Mouse (Mus musculus) midbrain, embryonic 11.5 days (tissue): Measurements from ENCODE around the gene Sirpa. TPM values are rescaled to one million over a fixed set of nuclear protein-coding genes. Genes with fewer than 3 reads are reported as not detected.

Experiments
- ATAC-seq: fragments of 200-750 bp; cut with Nextera tagmentation; 2 replicates; pipeline ENCODE4 v1.8.0; 2017; ENCODE audit warnings: moderate TSS enrichment, moderate library complexity; ENCODE audit not compliant: low FRiP score
- DNase-seq: peaks from one replicate; pipeline ENCODE4 v3.0.0; 2015; ENCODE audit warnings: low spot score; ENCODE audit errors: missing footprints
- H3K27ac ChIP-seq: fragments of 300-500 bp; sonication (generic); 2 replicates; pipeline ENCODE4 v1.5.1; 2014; ENCODE audit warnings: low read depth, low read length
- H3K27me3 ChIP-seq: fragments of 300-500 bp; sonication (generic); 2 replicates; pipeline ENCODE4 v1.6.1; 2014; ENCODE audit warnings: mild to moderate bottlenecking, low read length, moderate library complexity, mixed read lengths; ENCODE audit not compliant: control insufficient read depth, insufficient read depth
- H3K36me3 ChIP-seq: fragments of 300-500 bp; sonication (generic); 2 replicates; pipeline ENCODE4 v1.6.1; 2014; ENCODE audit warnings: mild to moderate bottlenecking, low read length, moderate library complexity, mixed read lengths; ENCODE audit not compliant: control insufficient read depth, insufficient read depth
- H3K4me1 ChIP-seq: fragments of 300-500 bp; sonication (generic); 2 replicates; pipeline ENCODE4 v1.6.1; 2014; ENCODE audit warnings: low read length; ENCODE audit not compliant: control insufficient read depth, insufficient read depth
- H3K4me2 ChIP-seq: fragments of 300-500 bp; sonication (generic); 2 replicates; pipeline ENCODE4 v1.6.1; 2014; ENCODE audit warnings: mild to moderate bottlenecking, moderate library complexity
- H3K4me3 ChIP-seq: fragments of 300-500 bp; sonication (generic); 2 replicates; pipeline ENCODE4 v1.5.1; 2014; ENCODE audit warnings: low read depth, low read length
- H3K9ac ChIP-seq: fragments of 300-500 bp; sonication (generic); 2 replicates; pipeline ENCODE4 v1.6.1; 2014; ENCODE audit warnings: low read length
- H3K9me3 ChIP-seq: fragments of 300-500 bp; sonication (generic); 2 replicates; pipeline ENCODE4 v1.6.1; 2016; ENCODE audit warnings: low read length; ENCODE audit not compliant: control insufficient read depth
- WGBS: fragments of 180-500 bp; shearing (Covaris S2); extraction: QIAGEN DNeasy Blood & Tissue Kit; methylation state at CpG from one replicate; pipeline ENCODE4 v1.1.7; 2014; 5-methylcytosine and 5-hydroxymethylcytosine counted together
- polyA plus RNA-seq: library from polyadenylated mRNA; unstranded; fragments of >200 nt; fragmentation: Nextera tagmentation; extraction: Ambion mirVana; gene quantifications from 2 replicates; pipeline ENCODE4 v1.2.1, GENCODE M21; 2014

The Sirpa gene
- polyA plus RNA-seq, 1 experiment from 2014 or later: 17.9 TPM

DNA sequence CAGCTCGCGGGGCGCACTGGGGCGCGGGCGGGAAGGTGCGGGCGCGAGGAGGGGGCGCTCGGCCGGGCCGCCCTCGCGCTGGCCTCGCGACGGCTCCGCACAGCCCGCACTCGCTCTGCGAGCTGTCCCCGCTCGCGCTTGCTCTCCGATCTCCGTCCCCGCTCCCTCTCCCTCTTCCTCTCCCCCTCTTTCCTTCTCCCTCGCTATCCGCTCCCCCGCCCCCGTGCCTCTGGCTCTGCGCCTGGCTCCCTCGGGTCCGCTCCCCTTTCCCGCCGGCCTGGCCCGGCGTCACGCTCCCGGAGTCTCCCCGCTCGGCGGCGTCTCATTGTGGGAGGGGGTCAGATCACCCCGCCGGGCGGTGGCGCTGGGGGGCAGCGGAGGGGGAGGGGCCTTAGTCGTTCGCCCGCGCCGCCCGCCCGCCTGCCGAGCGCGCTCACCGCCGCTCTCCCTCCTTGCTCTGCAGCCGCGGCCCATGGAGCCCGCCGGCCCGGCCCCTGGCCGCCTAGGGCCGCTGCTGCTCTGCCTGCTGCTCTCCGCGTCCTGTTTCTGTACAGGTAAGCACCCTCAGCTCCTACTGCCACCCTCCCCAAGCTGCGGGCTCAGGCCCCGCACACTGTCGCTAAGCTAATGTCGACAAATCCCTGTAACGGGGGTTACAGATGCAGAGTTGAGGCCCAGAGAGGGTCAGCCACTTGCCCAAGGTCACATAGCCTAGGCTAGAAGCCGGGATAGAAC, 673 bp downstream of the Sirpa start:
- Histone ChIP-seq H3K4me3 (peak overlapping the region; percentile 67), H3K36me3 (no peaks in the 10 kb centered on the region), H3K4me2 (peak overlapping the region; percentile 80), H3K4me1 (peaks cover 18% of the 10 kb centered on the region), H3K9me3 (no peaks in the 10 kb centered on the region), H3K27ac (peak overlapping the region; percentile 77), H3K27me3 (peaks cover 3% of the 10 kb centered on the region; the same call in 1 of the 2 replicates), H3K9ac (peak overlapping the region; percentile 80)
- peak; percentile 97 for DNase-seq
- peak; percentile 88 for ATAC-seq
- 0% methylated on average over 43 of the region's 77 CpGs for WGBS

DNA sequence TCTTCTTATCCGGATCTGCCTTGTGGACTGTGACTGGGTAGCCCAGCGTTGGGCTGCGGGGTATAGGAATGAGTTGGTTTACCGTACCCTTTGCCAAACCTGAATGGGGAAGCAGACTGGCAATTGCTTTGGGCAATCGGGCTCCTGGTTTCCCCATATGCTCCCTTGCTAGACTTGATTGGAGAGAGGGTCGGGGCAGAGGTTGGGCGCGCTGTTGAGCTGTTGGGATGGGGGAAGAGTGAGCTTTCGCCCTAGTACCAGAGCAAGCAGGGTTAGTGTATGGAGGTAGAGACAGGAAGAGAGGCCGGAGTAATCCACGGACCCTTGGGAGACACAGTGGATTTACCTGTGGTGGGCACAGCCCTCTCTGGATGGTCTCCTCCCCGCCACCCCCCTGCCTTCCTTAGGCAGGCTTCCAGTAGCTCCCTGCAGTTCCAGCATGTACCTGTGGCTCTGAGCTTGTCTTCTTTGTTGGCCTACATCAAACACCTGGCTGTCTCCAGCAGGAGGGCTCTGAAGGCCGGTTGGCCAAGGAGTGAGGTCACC, 1.3 kb downstream of the Sirpa start:
- Histone ChIP-seq H3K27me3 (peaks cover 3% of the 10 kb centered on the region; the same call in 1 of the 2 replicates), H3K4me2 (peak overlapping the region; percentile 80), H3K36me3 (no peaks in the 10 kb centered on the region), H3K27ac (0 out of 2 replicates have a peak overlapping the region, but pooled peaks have one; percentile 77), H3K4me3 (peak overlapping the region; percentile 67), H3K9ac (peak overlapping the region; percentile 80), H3K9me3 (no peaks in the 10 kb centered on the region), H3K4me1 (peaks cover 18% of the 10 kb centered on the region)
- WGBS: 6% methylated on average over 13 of the region's 13 CpGs
- ATAC-seq: peak; percentile 14; the same call in 1 of the 2 replicates
- no peak for DNase-seq

DNA sequence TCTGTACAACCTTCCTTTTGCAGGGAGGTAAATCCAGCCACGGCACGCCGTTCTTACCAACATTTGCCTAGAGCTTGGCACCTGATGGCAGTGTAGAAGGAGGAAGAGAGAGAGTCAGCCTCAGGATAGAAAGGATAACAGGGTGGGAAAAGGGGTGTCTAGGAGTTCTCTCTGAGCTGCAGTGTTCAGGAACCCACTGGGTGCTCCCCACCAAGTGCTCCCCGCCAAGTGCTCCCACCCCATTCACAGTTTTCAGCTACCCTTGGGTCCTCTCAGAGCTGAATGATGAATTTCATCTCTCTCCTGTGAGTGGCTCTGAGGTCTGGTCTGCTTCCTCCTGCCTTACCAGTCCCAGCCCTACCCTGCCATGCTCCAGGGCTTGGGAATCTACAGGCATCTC, 1.9 kb downstream of the Sirpa start:
- H3K4me1 ChIP-seq: peaks cover 18% of the 10 kb centered on the region
- H3K27ac ChIP-seq: no peak overlapping the region
- peak overlapping the region; percentile 80; the same call in 1 of the 2 replicates for H3K4me2 ChIP-seq
- no peak overlapping the region for H3K9ac ChIP-seq
- ATAC-seq (no peak), DNase-seq (peak; percentile 84)
- H3K27me3 ChIP-seq: peaks cover 3% of the 10 kb centered on the region; the same call in 1 of the 2 replicates
- 81% methylated on average over 4 of the region's 4 CpGs for WGBS
- H3K36me3 ChIP-seq: no peaks in the 10 kb centered on the region
- H3K4me3 ChIP-seq: peak overlapping the region; percentile 67; the same call in 1 of the 2 replicates
- H3K9me3 ChIP-seq: no peaks in the 10 kb centered on the region

DNA sequence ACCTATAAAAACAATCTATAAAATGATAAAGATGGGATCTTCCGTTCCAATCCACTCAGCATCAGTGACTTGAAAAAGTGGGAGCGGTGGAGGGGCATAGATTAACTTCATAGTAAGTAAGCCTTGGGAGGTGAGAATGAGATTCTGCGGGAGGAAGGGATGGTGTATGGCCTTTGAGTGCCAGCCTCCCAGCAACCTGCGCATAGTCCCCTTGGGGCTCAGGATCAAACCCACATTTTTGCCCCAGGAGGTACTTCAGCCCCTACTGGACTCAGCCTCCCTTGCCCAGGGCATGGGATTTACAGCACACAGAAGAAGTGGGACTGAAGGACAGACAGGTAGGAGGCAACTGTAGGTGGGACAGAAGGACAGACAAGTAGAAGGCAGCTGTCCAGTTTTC, 2.6 kb downstream of the Sirpa start:
- H3K4me1 ChIP-seq: peaks cover 18% of the 10 kb centered on the region
- 72% methylated on average over 4 of the region's 4 CpGs for WGBS
- H3K27ac ChIP-seq: no peak overlapping the region
- H3K4me3 ChIP-seq: no peak overlapping the region
- no peaks in the 10 kb centered on the region for H3K36me3 ChIP-seq
- H3K9me3 ChIP-seq: no peaks in the 10 kb centered on the region
- ATAC-seq: no peak
- H3K4me2 ChIP-seq: no peak overlapping the region
- peaks cover 3% of the 10 kb centered on the region; the same call in 1 of the 2 replicates for H3K27me3 ChIP-seq
- H3K9ac ChIP-seq: no peak overlapping the region
- DNase-seq: peak; percentile 77

DNA sequence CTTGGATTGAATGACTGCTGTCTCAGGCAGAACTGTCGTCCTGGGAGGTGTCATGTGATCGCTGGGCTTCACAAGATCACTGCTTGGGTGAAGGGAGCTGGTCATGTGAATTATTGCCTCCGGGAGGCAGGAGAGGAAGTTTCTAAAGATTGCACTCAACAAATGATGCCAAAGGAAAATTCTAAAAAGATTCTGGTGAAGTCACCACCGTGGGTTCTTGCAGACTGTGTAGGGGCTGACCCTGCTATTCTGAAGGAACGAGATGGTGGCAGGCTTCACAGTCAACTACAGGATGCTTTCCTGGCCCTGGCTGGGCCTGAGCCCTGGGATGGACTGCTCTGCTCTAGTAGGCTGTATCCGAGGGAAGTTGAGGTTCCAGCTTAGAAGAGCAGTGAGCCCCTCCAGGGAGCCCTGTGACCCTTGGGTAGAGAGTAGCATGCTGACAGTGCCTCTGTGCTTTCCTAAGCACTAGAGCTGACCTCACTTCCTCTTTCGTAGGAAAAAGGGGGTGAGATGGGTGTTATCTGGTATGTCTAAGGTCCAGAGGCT, 3.1 kb downstream of the Sirpa start:
- Histone ChIP-seq H3K4me2 (no peak overlapping the region), H3K27ac (no peak overlapping the region), H3K27me3 (peaks cover 3% of the 10 kb centered on the region; the same call in 1 of the 2 replicates), H3K36me3 (no peaks in the 10 kb centered on the region), H3K4me3 (no peak overlapping the region), H3K9me3 (no peaks in the 10 kb centered on the region), H3K4me1 (peaks cover 18% of the 10 kb centered on the region), H3K9ac (no peak overlapping the region)
- DNase-seq (peak; percentile 70), ATAC-seq (no peak)
- 72% methylated on average over 7 of the region's 7 CpGs for WGBS

DNA sequence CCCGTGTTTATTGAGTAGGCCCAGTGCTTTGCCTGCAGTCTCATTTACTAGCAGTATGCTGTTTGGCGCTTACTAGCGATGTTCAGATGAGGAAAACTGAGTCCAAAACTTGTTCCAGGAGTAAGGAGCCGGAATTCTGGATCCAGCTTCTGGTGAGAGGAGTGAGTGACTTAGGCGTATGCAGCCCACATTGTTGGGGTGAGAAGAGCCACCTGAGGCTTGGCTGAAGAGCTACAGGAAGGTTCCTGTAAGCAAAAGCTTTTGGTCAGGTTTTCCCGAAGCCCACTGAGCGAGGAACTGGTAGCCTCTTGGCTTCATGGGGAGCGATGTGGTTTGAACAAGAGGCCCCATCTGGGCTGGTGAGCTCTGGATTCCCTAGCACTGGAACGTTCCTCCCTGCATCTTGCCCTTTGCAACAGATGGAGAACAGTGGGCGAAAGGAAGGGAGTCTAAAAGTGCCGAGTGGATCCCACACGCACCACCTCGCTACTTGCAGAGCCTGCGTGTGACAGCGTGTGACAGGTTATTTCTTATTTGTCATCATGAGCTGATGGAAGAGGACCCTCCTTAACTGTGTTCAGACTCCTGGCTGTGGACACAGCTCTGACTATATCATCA, 4.0 kb downstream of the Sirpa start:
- ATAC-seq: no peak
- Histone ChIP-seq H3K36me3 (no peaks in the 10 kb centered on the region), H3K4me1 (peaks cover 18% of the 10 kb centered on the region), H3K9me3 (no peaks in the 10 kb centered on the region), H3K4me3 (no peak overlapping the region), H3K4me2 (no peak overlapping the region), H3K27me3 (no peaks in the 10 kb centered on the region), H3K27ac (no peak overlapping the region), H3K9ac (no peak overlapping the region)
- DNase-seq: peak; percentile 61
- 88% methylated on average over 15 of the region's 15 CpGs for WGBS

DNA sequence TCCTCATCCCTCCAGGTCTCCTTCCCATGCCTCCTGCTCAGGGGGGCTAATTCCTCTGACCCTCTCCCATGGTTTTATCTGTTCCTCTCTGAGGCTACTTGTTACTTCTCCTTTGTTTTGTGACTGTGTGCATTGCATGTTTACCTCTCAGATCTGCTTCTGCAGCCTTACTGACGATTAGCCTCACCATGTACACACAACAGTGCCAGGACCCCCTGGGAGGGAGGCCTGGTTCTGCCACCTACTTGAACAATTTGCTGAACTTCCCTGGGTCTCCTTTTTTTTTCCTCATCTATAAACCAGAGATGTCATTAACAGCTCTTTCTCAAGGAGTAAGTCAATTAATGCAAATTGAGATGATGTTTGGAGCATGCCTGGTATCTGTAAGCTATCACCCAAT, 4.9 kb downstream of the Sirpa start:
- peak; percentile 17 for DNase-seq
- Histone ChIP-seq H3K4me3 (no peak overlapping the region), H3K9ac (no peak overlapping the region), H3K36me3 (no peaks in the 10 kb centered on the region), H3K27ac (no peak overlapping the region), H3K27me3 (no peaks in the 10 kb centered on the region), H3K4me1 (peaks cover 10% of the 10 kb centered on the region), H3K4me2 (no peak overlapping the region), H3K9me3 (no peaks in the 10 kb centered on the region)
- no peak for ATAC-seq
- WGBS: 63% methylated on average over 1 of the region's 1 CpGs

DNA sequence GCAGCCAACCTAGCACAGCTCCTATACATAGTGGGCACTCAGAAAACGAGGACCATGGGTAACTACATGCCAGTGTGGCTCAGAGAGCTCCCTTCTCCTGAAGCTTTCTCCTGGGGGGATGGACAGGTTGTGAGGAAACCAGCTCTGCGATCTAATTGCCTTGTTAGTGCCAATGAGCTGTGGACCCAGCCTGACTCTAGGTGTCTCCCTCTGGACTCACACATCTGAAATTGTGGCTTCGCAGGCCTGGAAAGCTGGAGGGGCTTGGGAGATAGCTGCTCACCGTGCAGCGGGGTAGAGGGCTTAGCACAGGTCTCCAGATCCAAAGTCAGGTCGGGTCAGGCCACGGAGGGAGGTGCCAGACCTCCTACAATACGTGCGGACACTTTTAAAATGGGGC, 5.5 kb downstream of the Sirpa start:
- WGBS: 69% methylated on average over 9 of the region's 9 CpGs
- ATAC-seq: no peak
- H3K4me1 ChIP-seq: peaks cover 10% of the 10 kb centered on the region

More for the DNA sequence above, 5.5 kb downstream of the Sirpa start:
- peak; percentile 64 for DNase-seq
- H3K9me3 ChIP-seq: no peaks in the 10 kb centered on the region
- H3K27me3 ChIP-seq: no peaks in the 10 kb centered on the region
- H3K4me3 ChIP-seq: no peak overlapping the region
- no peak overlapping the region for H3K9ac ChIP-seq
- no peaks in the 10 kb centered on the region for H3K36me3 ChIP-seq
- no peak overlapping the region for H3K4me2 ChIP-seq
- no peak overlapping the region for H3K27ac ChIP-seq
